Mouse (Mus musculus): ENCODE measurements around the gene Thsd1. TPM values are rescaled to one million over a fixed set of nuclear protein-coding genes. Genes with fewer than 3 reads are reported as not detected.

Gene Thsd1
- polyA plus RNA-seq (2016; fragmentation: Nextera tagmentation; extraction: Ambion mirVana), result 9.3 and 9.9 TPM in 2 replicates

- peak within 1 kb of the TSS; percentile 68 for H3K27ac ChIP-seq (replicated peaks)
- under 1% methylated on average over 39 of the region's 39 CpGs for WGBS
- DNase-seq (ENCODE audit: low spot score), result peak; percentile 67
Observed at GRCm38 (mm10) chr8:22227061-22227877, at the start of gene Thsd1. Thsd1 (plus strand) TSS chr8:22227313.

GRCm38 (mm10) chr8:22184884-22185283, 42.2 kb upstream of the Thsd1 start:
- DNase-seq (ENCODE audit: low spot score), result peak; percentile 31
- H3K27me3 ChIP-seq (ENCODE audit: low read depth, poor library complexity, severe bottlenecking), result no peaks in the 10 kb centered on the region
- peak overlapping the region; percentile 97 for H3K27ac ChIP-seq (replicated peaks)
- H3K9me3 ChIP-seq (replicated peaks), result no peaks in the 10 kb centered on the region
- H3K36me3 ChIP-seq, result peaks cover 9% of the 10 kb centered on the region
- peaks cover 26% of the 10 kb centered on the region for H3K4me1 ChIP-seq
- H3K4me3 ChIP-seq, result peak overlapping the region; percentile 82
- 4% methylated on average over 3 of the region's 3 CpGs for WGBS

More at GRCm38 (mm10) chr8:22227061-22227877, at the start of gene Thsd1:
- Histone ChIP-seq H3K9me3 (replicated peaks) (no peaks in the 10 kb centered on the region; the same call in 1 of the 2 replicates), H3K27me3 (ENCODE audit: low read depth, poor library complexity, severe bottlenecking) (peaks cover 32% of the 10 kb centered on the region), H3K36me3 (peaks cover 12% of the 10 kb centered on the region), H3K4me3 (peak within 1 kb of the TSS; percentile 65), H3K4me1 (peaks cover 19% of the 10 kb centered on the region)

GRCm38 (mm10) chr8:22185431-22186397, 41.4 kb upstream of the Thsd1 start, which contains the start of gene Ckap2:
Ckap2 (minus strand) TSS chr8:22185819.
- Histone ChIP-seq H3K4me3 (peak within 1 kb of the TSS; percentile 82), H3K36me3 (0 out of 2 replicates have a peak, but pooled peaks cover under 1% of the 10 kb centered on the region), H3K27me3 (ENCODE audit: low read depth, poor library complexity, severe bottlenecking) (no peaks in the 10 kb centered on the region), H3K4me1 (peaks cover 26% of the 10 kb centered on the region), H3K9me3 (replicated peaks) (no peaks in the 10 kb centered on the region), H3K27ac (replicated peaks) (peak within 1 kb of the TSS; percentile 97)
- WGBS, result 3% methylated on average over 63 of the region's 63 CpGs
- DNase-seq (ENCODE audit: low spot score), result peak; percentile 97

GRCm38 (mm10) chr8:22192660-22193431, 34.3 kb upstream of the Thsd1 start, which contains the start of gene Vps36:
Vps36 (plus strand) TSS chr8:22192809.
- Histone ChIP-seq H3K4me3 (peak within 1 kb of the TSS; percentile 80), H3K9me3 (replicated peaks) (no peaks in the 10 kb centered on the region), H3K27me3 (ENCODE audit: low read depth, poor library complexity, severe bottlenecking) (no peaks in the 10 kb centered on the region), H3K36me3 (peaks cover 5% of the 10 kb centered on the region), H3K4me1 (peaks cover 19% of the 10 kb centered on the region), H3K27ac (replicated peaks) (peak within 1 kb of the TSS; percentile 98)
- under 1% methylated on average over 73 of the region's 73 CpGs for WGBS
- DNase-seq (ENCODE audit: low spot score), result peak; percentile 91

GRCm38 (mm10) chr8:22193432-22194010, 33.6 kb upstream of the Thsd1 start:
- WGBS, result 19% methylated on average over 12 of the region's 12 CpGs
- Histone ChIP-seq H3K4me3 (peak overlapping the region; percentile 80), H3K27ac (replicated peaks) (peak overlapping the region; percentile 98), H3K27me3 (ENCODE audit: low read depth, poor library complexity, severe bottlenecking) (no peaks in the 10 kb centered on the region), H3K36me3 (peaks cover 8% of the 10 kb centered on the region), H3K9me3 (replicated peaks) (no peaks in the 10 kb centered on the region), H3K4me1 (peaks cover 19% of the 10 kb centered on the region)
- no peak for DNase-seq (ENCODE audit: low spot score)

GRCm38 (mm10) chr8:22197914-22198313, 29.2 kb upstream of the Thsd1 start:
- no peaks in the 10 kb centered on the region for H3K27me3 ChIP-seq (ENCODE audit: low read depth, poor library complexity, severe bottlenecking)
- H3K4me3 ChIP-seq, result no peak overlapping the region
- peaks cover 19% of the 10 kb centered on the region for H3K4me1 ChIP-seq
- H3K27ac ChIP-seq (replicated peaks), result no peak overlapping the region
- no peak for DNase-seq (ENCODE audit: low spot score)
- 0 out of 2 replicates have a peak, but pooled peaks cover 5% of the 10 kb centered on the region for H3K9me3 ChIP-seq (replicated peaks)
- 92% methylated on average over 6 of the region's 6 CpGs for WGBS
- peaks cover 38% of the 10 kb centered on the region for H3K36me3 ChIP-seq

- H3K4me1 ChIP-seq, result peaks cover 7% of the 10 kb centered on the region
- no peaks in the 10 kb centered on the region for H3K27me3 ChIP-seq (ENCODE audit: low read depth, poor library complexity, severe bottlenecking)
- H3K27ac ChIP-seq (replicated peaks), result no peak overlapping the region
- no peak overlapping the region for H3K4me3 ChIP-seq
- H3K9me3 ChIP-seq (replicated peaks), result 0 out of 2 replicates have a peak, but pooled peaks cover 5% of the 10 kb centered on the region
- DNase-seq (ENCODE audit: low spot score), result no peak
- 97% methylated on average over 8 of the region's 8 CpGs for WGBS
- H3K36me3 ChIP-seq, result peaks cover 48% of the 10 kb centered on the region
Observed at GRCm38 (mm10) chr8:22199481-22199880, 27.6 kb upstream of the Thsd1 start.

GRCm38 (mm10) chr8:22207535-22207934, 19.6 kb upstream of the Thsd1 start:
- Histone ChIP-seq H3K36me3 (peaks cover 78% of the 10 kb centered on the region), H3K4me3 (no peak overlapping the region), H3K27ac (replicated peaks) (no peak overlapping the region), H3K9me3 (replicated peaks) (no peaks in the 10 kb centered on the region), H3K4me1 (no peaks in the 10 kb centered on the region), H3K27me3 (ENCODE audit: low read depth, poor library complexity, severe bottlenecking) (no peaks in the 10 kb centered on the region)
- WGBS, result 84% methylated on average over 4 of the region's 4 CpGs
- DNase-seq (ENCODE audit: low spot score), result no peak

- Histone ChIP-seq H3K36me3 (peaks cover 76% of the 10 kb centered on the region), H3K4me3 (no peak overlapping the region), H3K27ac (replicated peaks) (no peak overlapping the region), H3K9me3 (replicated peaks) (no peaks in the 10 kb centered on the region), H3K4me1 (no peaks in the 10 kb centered on the region), H3K27me3 (ENCODE audit: low read depth, poor library complexity, severe bottlenecking) (no peaks in the 10 kb centered on the region)
- no peak for DNase-seq (ENCODE audit: low spot score)
- 66% methylated on average over 5 of the region's 5 CpGs for WGBS
Observed at GRCm38 (mm10) chr8:22209012-22209411, 18.1 kb upstream of the Thsd1 start.

GRCm38 (mm10) chr8:22214826-22215225, 12.3 kb upstream of the Thsd1 start:
- H3K27me3 ChIP-seq (ENCODE audit: low read depth, poor library complexity, severe bottlenecking), result no peaks in the 10 kb centered on the region
- peaks cover 87% of the 10 kb centered on the region for H3K36me3 ChIP-seq
- H3K27ac ChIP-seq (replicated peaks), result no peak overlapping the region
- H3K9me3 ChIP-seq (replicated peaks), result no peaks in the 10 kb centered on the region
- H3K4me3 ChIP-seq, result no peak overlapping the region
- WGBS, result 97% methylated on average over 10 of the region's 10 CpGs
- DNase-seq (ENCODE audit: low spot score), result no peak
- H3K4me1 ChIP-seq, result no peaks in the 10 kb centered on the region

- Histone ChIP-seq H3K36me3 (peaks cover 21% of the 10 kb centered on the region), H3K27ac (replicated peaks) (no peak overlapping the region), H3K4me3 (no peak overlapping the region), H3K9me3 (replicated peaks) (no peaks in the 10 kb centered on the region; the same call in 1 of the 2 replicates), H3K27me3 (ENCODE audit: low read depth, poor library complexity, severe bottlenecking) (peaks cover 32% of the 10 kb centered on the region), H3K4me1 (peaks cover 19% of the 10 kb centered on the region)
- no peak for DNase-seq (ENCODE audit: low spot score)
- 67% methylated on average over 8 of the region's 8 CpGs for WGBS
Observed at GRCm38 (mm10) chr8:22226361-22226760, 752 bp upstream of the Thsd1 start.
